Mouse (Mus musculus): ENCODE results near the gene Resf1. TPM values are rescaled to one million over a fixed set of nuclear protein-coding genes. Genes with fewer than 3 reads are reported as not detected.

Gene Resf1
- polyA plus RNA-seq, 1 experiment from 2014 or later: 18.9 TPM

GRCm38 (mm10) chr6:149314918-149315317, 5.7 kb downstream of the Resf1 start:
- H3K27me3 ChIP-seq (replicated peaks; ENCODE audit: control insufficient read depth, insufficient read depth, low read length): no peaks in the 10 kb centered on the region
- peaks cover 4% of the 10 kb centered on the region; the same call in 1 of the 2 replicates for H3K4me1 ChIP-seq (replicated peaks; ENCODE audit: control insufficient read depth, insufficient read depth, low read length)
- H3K27ac ChIP-seq (ENCODE audit: low read depth, low read length): no peak overlapping the region
- no peak overlapping the region for H3K9ac ChIP-seq (ENCODE audit: low read depth, low read length)
- H3K4me3 ChIP-seq (ENCODE audit: low read depth, low read length): no peak overlapping the region
- WGBS: 72% methylated on average over 2 of the region's 2 CpGs
- peaks cover 18% of the 10 kb centered on the region; the same call in 1 of the 2 replicates for H3K36me3 ChIP-seq (ENCODE audit: control insufficient read depth, insufficient read depth)
- H3K4me2 ChIP-seq (replicated peaks; ENCODE audit: low read depth): no peak overlapping the region
- TF ChIP-seq CTCF (IDR thresholded peaks at IDR 0.05; ENCODE audit: low read depth): no peak
- H3K9me3 ChIP-seq (ENCODE audit: control insufficient read depth): no peaks in the 10 kb centered on the region
- no peak for ATAC-seq

DNA sequence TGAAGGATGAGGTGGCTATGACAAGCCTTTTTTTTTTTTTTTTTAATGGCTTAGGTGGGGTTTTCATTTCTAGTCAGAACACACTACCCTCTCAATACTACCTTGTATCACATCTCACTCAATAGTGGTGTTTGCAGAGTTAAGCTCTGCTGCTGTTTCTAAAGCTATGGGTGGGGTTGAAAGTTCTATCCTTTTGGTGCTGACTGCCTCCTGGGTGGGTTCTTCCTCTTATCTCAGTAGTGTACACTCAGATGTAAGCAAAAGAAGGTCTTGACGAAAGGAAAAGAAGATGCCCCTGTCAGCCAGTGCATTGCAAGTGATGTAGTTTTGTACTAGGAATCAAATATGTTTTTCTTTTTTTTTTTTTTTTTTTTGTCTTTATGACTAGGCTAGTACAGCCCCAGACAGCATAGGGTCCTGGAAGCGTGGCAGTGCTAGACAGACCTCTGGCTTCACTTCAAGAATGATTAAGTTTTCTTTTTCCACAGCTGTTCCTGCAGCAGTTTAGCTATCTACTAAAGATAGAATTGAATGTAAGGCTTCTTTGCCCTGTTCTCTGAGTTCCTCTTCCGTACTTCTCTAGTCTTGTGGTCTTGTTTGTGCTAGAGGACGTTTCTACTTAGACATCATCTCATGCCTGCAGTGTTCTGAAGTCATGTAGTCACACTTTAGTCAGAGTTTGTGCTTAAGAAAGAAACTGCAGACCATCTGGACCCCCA, 14.5 kb downstream of the Resf1 start:
- no peak overlapping the region for H3K4me3 ChIP-seq (ENCODE audit: low read depth, low read length)
- no peaks in the 10 kb centered on the region for H3K4me1 ChIP-seq (replicated peaks; ENCODE audit: control insufficient read depth, insufficient read depth, low read length)
- no peak for TF ChIP-seq CTCF (IDR thresholded peaks at IDR 0.05; ENCODE audit: low read depth)
- 76% methylated on average over 4 of the region's 4 CpGs for WGBS
- no peak overlapping the region for H3K4me2 ChIP-seq (replicated peaks; ENCODE audit: low read depth)
- no peak overlapping the region for H3K9ac ChIP-seq (ENCODE audit: low read depth, low read length)
- H3K9me3 ChIP-seq (ENCODE audit: control insufficient read depth): no peaks in the 10 kb centered on the region
- no peaks in the 10 kb centered on the region for H3K27me3 ChIP-seq (replicated peaks; ENCODE audit: control insufficient read depth, insufficient read depth, low read length)
- ATAC-seq: no peak
- H3K36me3 ChIP-seq (ENCODE audit: control insufficient read depth, insufficient read depth): peaks cover 57% of the 10 kb centered on the region
- no peak overlapping the region for H3K27ac ChIP-seq (ENCODE audit: low read depth, low read length)

GRCm38 (mm10) chr6:149324242-149324633, 15.0 kb downstream of the Resf1 start:
- Histone ChIP-seq H3K36me3 (ENCODE audit: control insufficient read depth, insufficient read depth) (peaks cover 57% of the 10 kb centered on the region), H3K4me3 (ENCODE audit: low read depth, low read length) (no peak overlapping the region), H3K27me3 (replicated peaks; ENCODE audit: control insufficient read depth, insufficient read depth, low read length) (no peaks in the 10 kb centered on the region), H3K9ac (ENCODE audit: low read depth, low read length) (no peak overlapping the region), H3K4me1 (replicated peaks; ENCODE audit: control insufficient read depth, insufficient read depth, low read length) (no peaks in the 10 kb centered on the region), H3K27ac (ENCODE audit: low read depth, low read length) (no peak overlapping the region), H3K4me2 (replicated peaks; ENCODE audit: low read depth) (no peak overlapping the region), H3K9me3 (ENCODE audit: control insufficient read depth) (no peaks in the 10 kb centered on the region)
- 96% methylated on average over 6 of the region's 6 CpGs for WGBS
- ATAC-seq: no peak
- TF ChIP-seq CTCF (IDR thresholded peaks at IDR 0.05; ENCODE audit: low read depth): no peak

GRCm38 (mm10) chr6:149329071-149329470, 19.9 kb downstream of the Resf1 start:
- Histone ChIP-seq H3K4me3 (ENCODE audit: low read depth, low read length) (no peak overlapping the region), H3K9ac (ENCODE audit: low read depth, low read length) (no peak overlapping the region), H3K9me3 (ENCODE audit: control insufficient read depth) (no peaks in the 10 kb centered on the region), H3K4me2 (replicated peaks; ENCODE audit: low read depth) (no peak overlapping the region), H3K4me1 (replicated peaks; ENCODE audit: control insufficient read depth, insufficient read depth, low read length) (no peaks in the 10 kb centered on the region), H3K27me3 (replicated peaks; ENCODE audit: control insufficient read depth, insufficient read depth, low read length) (no peaks in the 10 kb centered on the region), H3K36me3 (ENCODE audit: control insufficient read depth, insufficient read depth) (peaks cover 54% of the 10 kb centered on the region), H3K27ac (ENCODE audit: low read depth, low read length) (no peak overlapping the region)
- ATAC-seq: no peak
- TF ChIP-seq CTCF (IDR thresholded peaks at IDR 0.05; ENCODE audit: low read depth): no peak
- 91% methylated on average over 4 of the region's 4 CpGs for WGBS

- Histone ChIP-seq H3K4me1 (replicated peaks; ENCODE audit: control insufficient read depth, insufficient read depth, low read length) (no peaks in the 10 kb centered on the region), H3K27me3 (replicated peaks; ENCODE audit: control insufficient read depth, insufficient read depth, low read length) (no peaks in the 10 kb centered on the region), H3K4me2 (replicated peaks; ENCODE audit: low read depth) (no peak overlapping the region), H3K9me3 (ENCODE audit: control insufficient read depth) (no peaks in the 10 kb centered on the region), H3K4me3 (ENCODE audit: low read depth, low read length) (no peak overlapping the region), H3K27ac (ENCODE audit: low read depth, low read length) (no peak overlapping the region), H3K9ac (ENCODE audit: low read depth, low read length) (no peak overlapping the region), H3K36me3 (ENCODE audit: control insufficient read depth, insufficient read depth) (peaks cover 60% of the 10 kb centered on the region)
- ATAC-seq: no peak
- 86% methylated on average over 1 of the region's 1 CpGs for WGBS
- TF ChIP-seq CTCF (IDR thresholded peaks at IDR 0.05; ENCODE audit: low read depth): no peak
Measured at GRCm38 (mm10) chr6:149330332-149330731, 21.1 kb downstream of the Resf1 start.

DNA sequence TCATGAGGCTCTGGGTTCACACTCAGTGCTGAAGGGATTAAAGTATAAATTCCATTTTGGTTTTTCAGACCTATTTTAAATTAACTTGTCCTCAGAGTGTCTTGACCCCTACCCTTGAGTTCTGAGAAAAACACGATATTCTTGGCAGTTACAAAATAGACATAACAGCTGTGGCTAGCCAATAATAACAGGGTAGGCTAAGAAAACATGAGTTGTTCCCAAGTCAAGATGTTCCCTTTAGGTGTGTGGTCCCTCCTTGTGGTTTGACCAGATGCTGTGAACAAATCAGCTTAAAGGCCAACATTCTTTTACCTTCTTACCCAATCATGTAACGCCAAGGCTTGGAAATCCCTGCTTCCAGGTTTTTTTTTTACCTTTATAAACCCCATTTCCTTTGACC, 23.8 kb downstream of the Resf1 start:
- Histone ChIP-seq H3K9me3 (ENCODE audit: control insufficient read depth) (no peaks in the 10 kb centered on the region), H3K36me3 (ENCODE audit: control insufficient read depth, insufficient read depth) (peaks cover 48% of the 10 kb centered on the region), H3K27me3 (replicated peaks; ENCODE audit: control insufficient read depth, insufficient read depth, low read length) (no peaks in the 10 kb centered on the region), H3K4me3 (ENCODE audit: low read depth, low read length) (no peak overlapping the region), H3K27ac (ENCODE audit: low read depth, low read length) (no peak overlapping the region), H3K9ac (ENCODE audit: low read depth, low read length) (no peak overlapping the region), H3K4me2 (replicated peaks; ENCODE audit: low read depth) (no peak overlapping the region), H3K4me1 (replicated peaks; ENCODE audit: control insufficient read depth, insufficient read depth, low read length) (no peaks in the 10 kb centered on the region)
- WGBS: 93% methylated on average over 2 of the region's 2 CpGs
- TF ChIP-seq CTCF (IDR thresholded peaks at IDR 0.05; ENCODE audit: low read depth): no peak
- ATAC-seq: no peak
